Mouse (Mus musculus): ENCODE measurements at regions not wholly inside any gene's neighbourhood (a gene's known extent, or its start where the extent isn't known, plus 50 kb on each side); places are given as distances from the start of the nearest gene placed in this dataset.

GRCm38 (mm10) chr8:127988887-127989286, 369.5 kb upstream of the Nrp1 start:
- no peak for ATAC-seq (ENCODE audit: insufficient read depth, low FRiP score)
- WGBS, result 59% methylated on average over 1 of the region's 1 CpGs
- Histone ChIP-seq H3K4me3 (replicated peaks; ENCODE audit: low read length) (no peak overlapping the region), H3K36me3 (ENCODE audit: control insufficient read depth, insufficient read depth, low read length) (no peaks in the 10 kb centered on the region), H3K9ac (ENCODE audit: low read length) (no peak overlapping the region), H3K4me2 (ENCODE audit: low read depth, low read length) (no peak overlapping the region), H3K4me1 (ENCODE audit: control insufficient read depth, insufficient read depth, low read length) (no peaks in the 10 kb centered on the region), H3K9me3 (replicated peaks; ENCODE audit: control insufficient read depth, low read length) (no peaks in the 10 kb centered on the region), H3K27me3 (ENCODE audit: control insufficient read depth, insufficient read depth, low read length) (no peaks in the 10 kb centered on the region), H3K27ac (ENCODE audit: low read length) (no peak overlapping the region)

- Histone ChIP-seq H3K27ac (ENCODE audit: low read length) (no peak overlapping the region), H3K9ac (ENCODE audit: low read length) (no peak overlapping the region), H3K4me3 (replicated peaks; ENCODE audit: low read length) (no peak overlapping the region), H3K36me3 (ENCODE audit: control insufficient read depth, insufficient read depth, low read length) (no peaks in the 10 kb centered on the region), H3K27me3 (ENCODE audit: control insufficient read depth, insufficient read depth, low read length) (no peaks in the 10 kb centered on the region), H3K4me2 (ENCODE audit: low read depth, low read length) (no peak overlapping the region), H3K4me1 (ENCODE audit: control insufficient read depth, insufficient read depth, low read length) (no peaks in the 10 kb centered on the region), H3K9me3 (replicated peaks; ENCODE audit: control insufficient read depth, low read length) (no peaks in the 10 kb centered on the region)
- 71% methylated on average over 1 of the region's 1 CpGs for WGBS
- no peak for ATAC-seq (ENCODE audit: insufficient read depth, low FRiP score)
These were observed 363.5 kb upstream of the Nrp1 start for GRCm38 (mm10) chr8:127994898-127995297.

GRCm38 (mm10) chr8:127995490-127995889, 362.9 kb upstream of the Nrp1 start:
- 93% methylated on average over 1 of the region's 1 CpGs for WGBS
- H3K4me1 ChIP-seq (ENCODE audit: control insufficient read depth, insufficient read depth, low read length), result no peaks in the 10 kb centered on the region
- ATAC-seq (ENCODE audit: insufficient read depth, low FRiP score), result no peak
- H3K27ac ChIP-seq (ENCODE audit: low read length), result no peak overlapping the region
- H3K4me3 ChIP-seq (replicated peaks; ENCODE audit: low read length), result no peak overlapping the region
- H3K9ac ChIP-seq (ENCODE audit: low read length), result no peak overlapping the region
- no peaks in the 10 kb centered on the region for H3K27me3 ChIP-seq (ENCODE audit: control insufficient read depth, insufficient read depth, low read length)
- H3K4me2 ChIP-seq (ENCODE audit: low read depth, low read length), result no peak overlapping the region
- H3K36me3 ChIP-seq (ENCODE audit: control insufficient read depth, insufficient read depth, low read length), result no peaks in the 10 kb centered on the region
- H3K9me3 ChIP-seq (replicated peaks; ENCODE audit: control insufficient read depth, low read length), result no peaks in the 10 kb centered on the region

- Histone ChIP-seq H3K36me3 (ENCODE audit: control insufficient read depth, insufficient read depth, low read length) (no peaks in the 10 kb centered on the region), H3K9me3 (replicated peaks; ENCODE audit: control insufficient read depth, low read length) (no peaks in the 10 kb centered on the region), H3K4me3 (replicated peaks; ENCODE audit: low read length) (no peak overlapping the region), H3K9ac (ENCODE audit: low read length) (no peak overlapping the region), H3K4me2 (ENCODE audit: low read depth, low read length) (no peak overlapping the region), H3K4me1 (ENCODE audit: control insufficient read depth, insufficient read depth, low read length) (peaks cover 7% of the 10 kb centered on the region), H3K27ac (ENCODE audit: low read length) (no peak overlapping the region), H3K27me3 (ENCODE audit: control insufficient read depth, insufficient read depth, low read length) (no peaks in the 10 kb centered on the region)
- no peak for ATAC-seq (ENCODE audit: insufficient read depth, low FRiP score)
- 37% methylated on average over 2 of the region's 2 CpGs for WGBS
These were observed 356.0 kb upstream of the Nrp1 start for GRCm38 (mm10) chr8:128002386-128002785.

GRCm38 (mm10) chr8:128002806-128003205, 355.6 kb upstream of the Nrp1 start:
- H3K27me3 ChIP-seq (ENCODE audit: control insufficient read depth, insufficient read depth, low read length), result no peaks in the 10 kb centered on the region
- peaks cover 7% of the 10 kb centered on the region for H3K4me1 ChIP-seq (ENCODE audit: control insufficient read depth, insufficient read depth, low read length)
- no peak for ATAC-seq (ENCODE audit: insufficient read depth, low FRiP score)
- H3K4me3 ChIP-seq (replicated peaks; ENCODE audit: low read length), result no peak overlapping the region
- no peak overlapping the region for H3K4me2 ChIP-seq (ENCODE audit: low read depth, low read length)
- H3K9me3 ChIP-seq (replicated peaks; ENCODE audit: control insufficient read depth, low read length), result no peaks in the 10 kb centered on the region
- H3K36me3 ChIP-seq (ENCODE audit: control insufficient read depth, insufficient read depth, low read length), result no peaks in the 10 kb centered on the region
- WGBS, result 78% methylated on average over 1 of the region's 1 CpGs
- H3K9ac ChIP-seq (ENCODE audit: low read length), result no peak overlapping the region
- no peak overlapping the region for H3K27ac ChIP-seq (ENCODE audit: low read length)

GRCm38 (mm10) chr8:128003385-128003784, 355.0 kb upstream of the Nrp1 start:
- Histone ChIP-seq H3K36me3 (ENCODE audit: control insufficient read depth, insufficient read depth, low read length) (no peaks in the 10 kb centered on the region), H3K4me3 (replicated peaks; ENCODE audit: low read length) (no peak overlapping the region), H3K9me3 (replicated peaks; ENCODE audit: control insufficient read depth, low read length) (no peaks in the 10 kb centered on the region), H3K4me1 (ENCODE audit: control insufficient read depth, insufficient read depth, low read length) (peaks cover 7% of the 10 kb centered on the region), H3K9ac (ENCODE audit: low read length) (no peak overlapping the region), H3K27ac (ENCODE audit: low read length) (peak overlapping the region; percentile 14; the same call in 1 of the 2 replicates), H3K4me2 (ENCODE audit: low read depth, low read length) (no peak overlapping the region), H3K27me3 (ENCODE audit: control insufficient read depth, insufficient read depth, low read length) (no peaks in the 10 kb centered on the region)
- WGBS, result 43% methylated on average over 1 of the region's 1 CpGs
- no peak for ATAC-seq (ENCODE audit: insufficient read depth, low FRiP score)

GRCm38 (mm10) chr8:128003881-128004286, 354.5 kb upstream of the Nrp1 start:
- H3K4me3 ChIP-seq (replicated peaks; ENCODE audit: low read length), result no peak overlapping the region
- no peak overlapping the region; the same call in 1 of the 2 replicates for H3K27ac ChIP-seq (ENCODE audit: low read length)
- no peak overlapping the region for H3K4me2 ChIP-seq (ENCODE audit: low read depth, low read length)
- peaks cover 7% of the 10 kb centered on the region for H3K4me1 ChIP-seq (ENCODE audit: control insufficient read depth, insufficient read depth, low read length)
- no peak overlapping the region for H3K9ac ChIP-seq (ENCODE audit: low read length)
- WGBS, result 62% methylated on average over 3 of the region's 3 CpGs
- H3K36me3 ChIP-seq (ENCODE audit: control insufficient read depth, insufficient read depth, low read length), result no peaks in the 10 kb centered on the region
- H3K27me3 ChIP-seq (ENCODE audit: control insufficient read depth, insufficient read depth, low read length), result no peaks in the 10 kb centered on the region
- ATAC-seq (ENCODE audit: insufficient read depth, low FRiP score), result no peak
- H3K9me3 ChIP-seq (replicated peaks; ENCODE audit: control insufficient read depth, low read length), result no peaks in the 10 kb centered on the region

- Histone ChIP-seq H3K4me2 (ENCODE audit: low read depth, low read length) (no peak overlapping the region), H3K9ac (ENCODE audit: low read length) (no peak overlapping the region), H3K4me1 (ENCODE audit: control insufficient read depth, insufficient read depth, low read length) (peaks cover 5% of the 10 kb centered on the region; the same call in 1 of the 2 replicates), H3K36me3 (ENCODE audit: control insufficient read depth, insufficient read depth, low read length) (no peaks in the 10 kb centered on the region), H3K9me3 (replicated peaks; ENCODE audit: control insufficient read depth, low read length) (no peaks in the 10 kb centered on the region), H3K4me3 (replicated peaks; ENCODE audit: low read length) (no peak overlapping the region), H3K27me3 (ENCODE audit: control insufficient read depth, insufficient read depth, low read length) (no peaks in the 10 kb centered on the region), H3K27ac (ENCODE audit: low read length) (no peak overlapping the region)
- ATAC-seq (ENCODE audit: insufficient read depth, low FRiP score), result peak; percentile 68; the same call in 1 of the 2 replicates
- 56% methylated on average over 6 of the region's 6 CpGs for WGBS
These were observed 348.9 kb upstream of the Nrp1 start for GRCm38 (mm10) chr8:128009393-128010010.

- Histone ChIP-seq H3K27ac (ENCODE audit: low read length) (no peak overlapping the region), H3K27me3 (ENCODE audit: control insufficient read depth, insufficient read depth, low read length) (no peaks in the 10 kb centered on the region), H3K36me3 (ENCODE audit: control insufficient read depth, insufficient read depth, low read length) (no peaks in the 10 kb centered on the region), H3K9me3 (replicated peaks; ENCODE audit: control insufficient read depth, low read length) (no peaks in the 10 kb centered on the region), H3K4me1 (ENCODE audit: control insufficient read depth, insufficient read depth, low read length) (no peaks in the 10 kb centered on the region), H3K9ac (ENCODE audit: low read length) (no peak overlapping the region), H3K4me2 (ENCODE audit: low read depth, low read length) (no peak overlapping the region), H3K4me3 (replicated peaks; ENCODE audit: low read length) (no peak overlapping the region)
- no peak for ATAC-seq (ENCODE audit: insufficient read depth, low FRiP score)
- WGBS, result 50% methylated on average over 8 of the region's 8 CpGs
These were observed 341.2 kb upstream of the Nrp1 start for GRCm38 (mm10) chr8:128017171-128017570.

Data from stomach, embryonic 16.5 days (tissue).